ENCODE assay signal across 10 mouse cellular contexts in genomic region chr12:87026109-87026870, GRCm38 (mm10). TPM values are rescaled to one million over a fixed set of nuclear protein-coding genes. Genes with fewer than 3 reads are reported as not detected.
DNase-seq lines count a peak whose midpoint lies in the region; ATAC-seq and TF ChIP-seq lines count a peak whose summit lies in the region.
"Had no signal": no experiment of that assay in that cellular context is flagged by ENCODE, and none has a peak within 500 bp of the region (broad histone marks: within the 10 kb centered on the region; RNA-seq: fewer than 3 reads in every experiment).

No protein-coding gene starts in this region.

- DNase-seq in kidney, postnatal 25 days = no peak
- peak; percentile 90 for DNase-seq in cerebellum, adult 11-12 months
- no peak for DNase-seq in thymus, postnatal 36 days

- peaks cover 40% of the 10 kb centered on the region for H3K27me3 ChIP-seq in kidney, embryonic 15.5 days
- no peaks in the 10 kb centered on the region for H3K27me3 ChIP-seq in forebrain, embryonic 15.5 days
- H3K27me3 ChIP-seq in intestine, postnatal 0 days (replicated peaks; ENCODE audit: control insufficient read depth, insufficient read depth, low read length) = peaks cover 14% of the 10 kb centered on the region; the same call in 1 of the 2 replicates
- H3K27me3 ChIP-seq in stomach, embryonic 15.5 days (replicated peaks) = peaks cover 20% of the 10 kb centered on the region

- no peak for TF ChIP-seq CTCF in intestine, postnatal 0 days (IDR thresholded peaks at IDR 0.05; ENCODE audit: low read depth)

- H3K9ac ChIP-seq in kidney, embryonic 15.5 days = no peak overlapping the region
- peak overlapping the region; percentile 60 for H3K9ac ChIP-seq in forebrain, embryonic 15.5 days (replicated peaks)
- H3K9ac ChIP-seq in intestine, postnatal 0 days (ENCODE audit: low read depth, low read length) = no peak overlapping the region
- H3K9ac ChIP-seq in stomach, embryonic 15.5 days = no peak overlapping the region; the same call in 1 of the 2 replicates

- peaks cover 8% of the 10 kb centered on the region for H3K4me1 ChIP-seq in kidney, embryonic 15.5 days
- H3K4me1 ChIP-seq in forebrain, embryonic 15.5 days = peaks cover 10% of the 10 kb centered on the region; the same call in 1 of the 2 replicates
- no peaks in the 10 kb centered on the region for H3K4me1 ChIP-seq in intestine, postnatal 0 days (replicated peaks; ENCODE audit: control insufficient read depth, insufficient read depth, low read length)
- H3K4me1 ChIP-seq in stomach, embryonic 15.5 days = peaks cover 6% of the 10 kb centered on the region; the same call in 1 of the 2 replicates

- H3K9me3 ChIP-seq in kidney, embryonic 15.5 days (replicated peaks) = no peaks in the 10 kb centered on the region
- H3K9me3 ChIP-seq in forebrain, embryonic 15.5 days = no peaks in the 10 kb centered on the region
- no peaks in the 10 kb centered on the region for H3K9me3 ChIP-seq in intestine, postnatal 0 days (ENCODE audit: control insufficient read depth)
- H3K9me3 ChIP-seq in stomach, embryonic 15.5 days = no peaks in the 10 kb centered on the region
- H3K9me3 ChIP-seq: G1E had no signal

- peak overlapping the region; percentile 56 for H3K4me2 ChIP-seq in kidney, embryonic 15.5 days
- H3K4me2 ChIP-seq in forebrain, embryonic 15.5 days (replicated peaks) = peak overlapping the region; percentile 56
- H3K4me2 ChIP-seq in intestine, postnatal 0 days (replicated peaks; ENCODE audit: low read depth) = peak overlapping the region; percentile 27; the same call in 1 of the 2 replicates
- H3K4me2 ChIP-seq in stomach, embryonic 15.5 days = peak overlapping the region; percentile 47

- H3K27ac ChIP-seq in kidney, embryonic 15.5 days = no peak overlapping the region
- peak overlapping the region; percentile 61 for H3K27ac ChIP-seq in forebrain, embryonic 15.5 days (replicated peaks)
- no peak overlapping the region for H3K27ac ChIP-seq in intestine, postnatal 0 days (ENCODE audit: low read depth, low read length)
- H3K27ac ChIP-seq in stomach, embryonic 15.5 days = no peak overlapping the region
- H3K27ac ChIP-seq: macrophage had no signal

- ATAC-seq in kidney, embryonic 15.5 days (replicated peaks; ENCODE audit: low FRiP score) = peak; percentile 60; the same call in 1 of the 2 replicates
- ATAC-seq in forebrain, embryonic 15.5 days (replicated peaks) = peak; percentile 71
- no peak for ATAC-seq in intestine, postnatal 0 days
- ATAC-seq in megakaryocyte progenitor cell, adult 5-6 weeks (replicated peaks; ENCODE audit: poor library complexity) = peak; percentile 83
- ATAC-seq in stomach, embryonic 15.5 days (ENCODE audit: insufficient read depth, low FRiP score, low read depth) = peak; percentile 56; the same call in 1 of the 2 replicates

- H3K4me3 ChIP-seq in kidney, embryonic 15.5 days (replicated peaks) = peak overlapping the region; percentile 25
- H3K4me3 ChIP-seq in forebrain, embryonic 15.5 days = peak overlapping the region; percentile 50
- no peak overlapping the region for H3K4me3 ChIP-seq in intestine, postnatal 0 days (ENCODE audit: low read depth, low read length)
- H3K4me3 ChIP-seq in stomach, embryonic 15.5 days (replicated peaks) = peak overlapping the region; percentile 13

- WGBS in kidney, embryonic 15.5 days = 3% methylated on average over 30 of the region's 30 CpGs
- 4% methylated on average over 30 of the region's 30 CpGs for WGBS in forebrain, embryonic 15.5 days
- WGBS in intestine, postnatal 0 days = 2% methylated on average over 30 of the region's 30 CpGs
- 3% methylated on average over 30 of the region's 30 CpGs for WGBS in stomach, embryonic 15.5 days

- H3K36me3 ChIP-seq in kidney, embryonic 15.5 days = no peaks in the 10 kb centered on the region
- H3K36me3 ChIP-seq in forebrain, embryonic 15.5 days = no peaks in the 10 kb centered on the region
- no peaks in the 10 kb centered on the region for H3K36me3 ChIP-seq in intestine, postnatal 0 days (ENCODE audit: control insufficient read depth, insufficient read depth)
- no peaks in the 10 kb centered on the region for H3K36me3 ChIP-seq in stomach, embryonic 15.5 days
- H3K36me3 ChIP-seq: G1E had no signal

RNA-seq across cellular contexts. Expression of gene Tmem63c, which starts 5.2 kb away (rescaled TPM):
- polyA plus RNA-seq in kidney, embryonic 15.5 days (2015; fragmentation: Nextera tagmentation; extraction: Ambion mirVana) = 0.06 and 0.10 TPM in 2 replicates
- 5.7 and 7.0 TPM in 2 replicates for polyA plus RNA-seq in forebrain, embryonic 15.5 days (2015; fragmentation: Nextera tagmentation; extraction: Ambion mirVana)
- polyA plus RNA-seq in intestine, postnatal 0 days (2015; fragmentation: Nextera tagmentation; extraction: Ambion mirVana) = 0.52 and 0.71 TPM in 2 replicates
- not detected in 2 replicates for total RNA-seq in megakaryocyte progenitor cell, adult 5-6 weeks (2015)
- total RNA-seq in megakaryocyte progenitor cell, adult 5-6 weeks (2017) = not detected in 2 replicates
- polyA plus RNA-seq in stomach, embryonic 15.5 days (2015; fragmentation: Nextera tagmentation; extraction: Ambion mirVana) = 0.76 and 1.2 TPM in 2 replicates
- total RNA-seq: G1E had no signal
- polyA plus RNA-seq: G1E, macrophage had no signal

RNA-seq across cellular contexts. Expression of gene Zdhhc22, which starts 36.1 kb away (rescaled TPM):
- 0.08 TPM in 1 of 2 replicates, not detected in the other for polyA plus RNA-seq in kidney, embryonic 15.5 days (2015; fragmentation: Nextera tagmentation; extraction: Ambion mirVana)
- 6.6 and 7.1 TPM in 2 replicates for polyA plus RNA-seq in forebrain, embryonic 15.5 days (2015; fragmentation: Nextera tagmentation; extraction: Ambion mirVana)
- polyA plus RNA-seq in intestine, postnatal 0 days (2015; fragmentation: Nextera tagmentation; extraction: Ambion mirVana) = 0.46 and 0.55 TPM in 2 replicates
- not detected in 2 replicates for total RNA-seq in megakaryocyte progenitor cell, adult 5-6 weeks (2015)
- not detected in 2 replicates for total RNA-seq in megakaryocyte progenitor cell, adult 5-6 weeks (2017)
- polyA plus RNA-seq in stomach, embryonic 15.5 days (2015; fragmentation: Nextera tagmentation; extraction: Ambion mirVana) = 0.42 and 0.53 TPM in 2 replicates
- polyA plus RNA-seq: G1E, macrophage had no signal
